Mouse (Mus musculus) mesoderm, embryonic 11.5 days (tissue): Measurements from ENCODE around the gene Cuta.
"Not testable (repeated sequence)": the region's sequence is repeated elsewhere in the genome, so short reads cannot be mapped to it uniquely, and the experiment has no call there.

ENCODE experiments used
- DNase-seq: peaks from one replicate; pipeline ENCODE4 v3.0.0-alpha.2; 2012; ENCODE audit warnings: low read depth, low spot score

The Cuta gene

DNA sequence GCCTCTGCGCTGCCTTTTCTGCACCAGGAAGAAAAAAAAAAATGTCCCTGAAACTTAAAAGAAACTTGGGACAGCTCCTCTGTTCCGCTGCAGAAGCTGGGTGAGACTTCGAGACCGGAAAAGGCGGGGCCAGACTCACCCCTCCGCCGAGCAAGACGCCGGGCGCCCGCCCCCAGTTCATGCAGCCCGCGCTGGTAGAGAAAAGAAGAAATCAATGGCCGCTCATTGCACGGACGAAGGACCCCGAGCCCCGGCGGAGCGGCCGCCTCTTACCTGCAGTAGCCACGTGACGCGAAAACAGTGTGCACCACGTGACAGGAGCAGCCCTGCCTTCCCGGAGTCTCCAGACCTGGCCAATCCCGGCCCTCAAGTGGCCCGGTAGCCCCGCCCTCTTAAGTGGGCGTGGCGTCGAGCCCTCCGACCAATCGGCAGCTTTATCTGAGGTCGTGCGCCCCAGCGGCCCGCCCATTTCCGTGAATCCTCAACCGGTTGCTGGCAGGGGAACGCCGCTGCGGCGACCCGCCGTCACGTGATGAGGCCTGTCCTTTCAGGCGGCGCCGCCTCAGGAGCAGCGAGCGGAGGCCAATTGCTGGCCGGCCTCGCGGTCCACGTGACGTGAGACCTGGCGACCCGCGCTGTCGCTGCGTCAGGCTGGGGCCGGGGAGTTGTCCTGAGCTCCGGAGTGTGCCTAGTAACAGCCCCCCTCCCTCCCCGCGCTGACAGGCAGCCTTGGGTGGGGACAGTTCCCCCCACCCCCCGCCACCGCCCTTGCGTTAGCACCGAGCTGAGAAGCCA, at the start of gene Cuta:
Cuta (minus strand) TSS at position 392 of the 795 bp plus-strand sequence.
- DNase-seq: peak; percentile 100

DNA sequence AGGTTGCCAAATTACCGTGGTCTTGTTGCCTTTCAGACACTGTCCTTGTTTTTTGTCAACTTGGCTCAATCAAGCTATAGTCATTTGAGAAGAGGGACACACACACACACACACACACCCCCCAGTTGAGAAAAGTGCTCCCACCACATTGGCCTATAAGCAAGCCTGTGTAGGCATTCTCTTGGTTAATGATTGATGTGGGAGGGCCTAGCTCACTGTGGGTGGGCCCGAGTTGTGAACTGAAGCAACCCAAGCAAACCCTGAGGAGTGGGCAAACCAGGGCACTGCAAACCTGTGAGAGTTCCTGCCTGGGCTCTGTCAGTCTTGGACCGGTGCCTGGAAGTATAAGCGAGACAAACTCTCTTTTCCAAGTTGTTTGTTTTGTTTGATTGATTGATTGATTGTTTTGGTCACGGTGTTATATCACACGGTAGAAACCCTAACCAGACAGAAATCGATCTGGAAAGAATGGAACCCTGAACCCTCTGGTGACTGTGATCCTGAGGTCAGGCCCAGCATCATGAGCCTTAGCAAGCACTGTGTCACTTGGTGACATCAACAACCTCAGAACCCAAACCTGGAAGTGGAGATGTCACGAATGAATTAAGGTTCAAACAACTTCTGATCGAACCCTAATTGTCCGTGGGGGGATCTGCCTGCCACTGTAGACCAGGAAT, 46.3 kb upstream of the Cuta start:
- no peak for DNase-seq

DNA sequence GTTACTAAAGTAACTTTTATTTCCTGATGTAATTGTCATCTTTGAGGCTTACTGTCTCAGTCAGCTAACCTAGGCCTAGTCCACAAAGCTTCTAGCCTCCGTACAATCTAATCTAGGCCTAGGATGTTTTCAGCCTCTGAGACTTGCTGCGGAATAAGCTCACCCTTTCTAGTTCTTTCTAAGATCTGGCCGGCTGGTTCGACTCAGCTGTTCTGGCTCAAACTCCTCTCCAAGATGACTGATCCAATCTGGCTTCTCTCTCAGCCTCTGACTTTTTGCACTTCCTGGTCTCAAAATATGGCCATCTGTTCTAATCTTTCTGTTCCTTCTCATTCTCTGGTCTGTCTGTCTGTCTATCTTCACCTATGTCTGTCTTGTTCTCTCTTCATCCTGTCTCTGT, 44.0 kb upstream of the Cuta start:
- DNase-seq: no peak

DNA sequence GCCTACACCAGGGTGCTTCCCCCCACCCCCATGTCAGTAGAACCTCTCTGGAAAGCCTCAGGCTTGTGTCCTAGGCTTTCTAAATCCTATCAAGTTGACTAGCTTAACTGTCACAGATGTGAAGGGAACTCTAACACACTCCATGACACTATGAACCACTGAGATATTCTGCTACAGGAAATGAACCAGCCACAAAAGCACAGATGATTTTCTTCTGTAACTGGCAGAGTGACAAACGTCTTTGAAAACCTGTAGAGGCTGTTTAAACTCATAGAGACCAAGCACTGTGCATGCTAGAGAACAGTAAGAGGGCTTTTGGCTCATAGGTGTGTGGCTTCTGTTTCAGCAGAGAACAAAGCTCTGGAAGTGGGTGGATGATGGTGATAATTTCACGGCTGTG, 41.7 kb upstream of the Cuta start:
- no peak for DNase-seq

DNA sequence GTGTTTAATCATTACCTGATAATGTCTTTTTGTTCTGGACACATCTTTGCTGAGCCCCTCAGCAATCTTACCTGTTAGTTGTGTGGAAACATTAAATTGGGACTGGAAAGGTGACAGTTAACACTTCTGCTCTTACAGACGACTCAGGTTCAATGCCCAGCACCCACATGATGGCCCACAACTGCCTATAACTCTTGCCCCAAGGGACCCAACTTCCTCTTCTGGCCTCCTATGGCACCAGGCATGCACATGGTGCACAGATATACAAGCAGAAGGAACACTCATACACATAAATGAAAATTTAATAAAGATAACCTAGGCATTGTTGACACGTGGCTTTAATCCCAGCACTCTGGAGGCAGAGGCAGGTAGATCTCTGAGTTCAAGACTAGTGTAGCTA, 40.1 kb upstream of the Cuta start:
- no peak for DNase-seq

DNA sequence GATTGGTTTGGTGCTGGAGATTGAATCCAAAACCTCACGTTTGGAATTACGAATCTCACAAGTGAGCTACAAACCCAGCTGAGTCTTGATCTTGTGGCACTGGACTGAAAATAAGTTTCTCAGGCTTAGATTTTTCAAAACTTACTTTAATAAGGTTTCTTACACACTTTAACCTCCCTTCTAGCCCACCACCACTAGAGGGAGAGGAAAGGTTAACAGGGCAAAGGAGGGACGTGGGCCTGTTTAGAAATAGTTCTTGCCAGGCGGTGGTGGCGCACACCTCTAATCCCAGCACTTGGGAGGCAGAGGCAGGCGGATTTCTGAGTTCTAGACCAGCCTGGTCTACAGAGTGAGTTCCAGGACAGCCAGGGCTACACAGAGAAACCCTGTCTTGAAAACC, 38.0 kb upstream of the Cuta start:
- not testable (repeated sequence) for DNase-seq

DNA sequence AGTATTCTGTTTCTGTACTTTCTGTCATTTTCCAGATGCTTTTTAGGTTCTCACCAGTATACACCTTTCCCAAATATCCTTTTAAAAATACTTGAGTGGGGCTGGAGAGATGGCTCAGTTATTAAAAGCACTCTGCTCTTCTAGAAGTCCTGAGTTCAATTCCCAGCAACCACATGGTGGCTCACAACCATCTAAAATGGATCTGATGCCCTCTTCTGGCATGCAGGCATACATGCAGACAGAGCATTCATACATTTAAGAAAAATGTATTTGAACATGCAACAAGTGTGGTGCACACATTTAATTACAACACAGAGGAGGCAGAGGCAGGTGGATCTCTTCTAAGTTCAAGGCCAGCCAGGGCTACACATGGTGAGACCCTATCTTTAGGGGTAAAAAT, 36.0 kb upstream of the Cuta start:
- no peak for DNase-seq

DNA sequence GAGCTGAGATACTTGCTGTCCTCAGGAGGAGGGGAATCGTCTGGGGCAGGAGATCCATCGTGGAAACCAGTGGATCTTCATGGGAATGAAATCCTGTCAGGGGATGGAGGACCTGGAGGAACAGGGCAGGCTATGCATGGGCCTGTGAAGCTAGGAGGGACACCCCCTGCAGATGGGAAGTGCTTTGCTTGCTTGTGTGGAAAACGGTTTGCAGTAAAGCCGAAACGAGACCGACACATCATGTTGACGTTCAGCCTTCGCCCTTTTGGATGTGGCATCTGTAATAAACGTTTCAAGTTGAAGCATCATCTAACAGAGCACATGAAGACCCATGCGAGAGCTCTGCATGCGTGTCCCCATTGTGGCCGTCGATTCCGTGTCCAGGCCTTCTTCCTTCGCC, 35.2 kb upstream of the Cuta start:
- no peak for DNase-seq

DNA sequence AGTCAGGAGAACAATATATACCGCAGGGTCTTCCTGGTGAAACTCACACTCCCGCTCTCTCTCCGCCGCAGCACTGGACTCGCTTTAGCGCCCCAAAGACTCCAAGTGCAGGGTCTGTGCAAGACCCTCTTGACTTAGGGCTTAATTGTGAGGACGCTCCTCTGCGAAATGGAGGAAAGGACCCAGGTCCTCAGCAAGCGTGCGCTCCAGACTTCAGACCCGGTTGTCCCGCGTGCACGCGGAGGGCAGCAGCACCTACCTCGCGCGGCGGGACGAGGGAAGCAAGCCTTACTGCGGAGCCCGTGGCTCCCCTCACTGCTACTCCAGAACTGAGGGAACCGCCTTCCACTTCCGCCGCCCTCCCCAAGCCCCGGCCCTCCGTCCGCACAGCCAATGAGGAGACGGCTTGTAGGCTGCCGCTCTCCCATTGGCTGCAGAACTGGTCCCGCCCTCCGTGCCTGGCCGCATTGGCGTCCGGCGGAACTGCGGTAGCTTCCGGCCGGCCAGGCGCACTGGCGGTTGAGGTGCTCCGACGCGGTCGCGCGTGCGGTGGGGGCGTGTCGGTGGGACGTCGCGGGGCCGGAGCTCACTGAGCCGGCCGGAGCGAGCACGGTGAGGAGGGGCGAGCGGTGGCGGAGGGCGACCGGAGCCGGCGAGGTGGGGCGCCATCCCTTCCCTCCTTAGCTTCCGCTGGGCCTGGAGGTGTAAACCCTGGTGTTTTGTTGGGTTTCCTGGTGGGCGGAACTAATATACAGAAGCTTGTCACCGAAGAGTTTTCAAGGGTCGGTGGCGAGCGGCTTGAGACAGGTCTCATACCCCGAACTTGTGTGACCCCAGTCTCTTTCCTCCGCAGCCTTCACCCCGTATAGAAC, 33.6 kb upstream of the Cuta start, which contains the start of gene Zbtb9:
Zbtb9 (plus strand) TSS at position 465 of the 872 bp plus-strand sequence.
- peak; percentile 96 for DNase-seq

DNA sequence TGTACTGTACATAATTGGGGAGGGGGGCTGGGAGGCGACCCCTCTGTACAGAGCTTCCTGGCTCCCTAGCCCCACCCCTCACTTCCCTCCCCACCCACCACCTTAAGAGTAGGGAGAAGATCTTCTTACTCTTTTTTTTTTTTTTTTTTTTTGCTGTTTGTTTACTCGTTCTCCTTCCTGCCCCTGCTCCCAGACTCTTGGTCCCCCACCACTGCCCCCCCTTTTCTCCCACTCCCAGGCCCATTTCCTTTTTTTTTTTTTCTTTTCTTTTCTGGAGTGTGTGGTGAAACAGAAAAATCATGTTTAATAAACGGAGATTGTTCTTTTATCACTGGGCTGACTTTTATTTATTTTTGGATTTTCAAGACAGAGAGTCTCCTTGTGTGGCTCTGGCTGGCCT, 32.7 kb upstream of the Cuta start:
- no peak for DNase-seq

DNA sequence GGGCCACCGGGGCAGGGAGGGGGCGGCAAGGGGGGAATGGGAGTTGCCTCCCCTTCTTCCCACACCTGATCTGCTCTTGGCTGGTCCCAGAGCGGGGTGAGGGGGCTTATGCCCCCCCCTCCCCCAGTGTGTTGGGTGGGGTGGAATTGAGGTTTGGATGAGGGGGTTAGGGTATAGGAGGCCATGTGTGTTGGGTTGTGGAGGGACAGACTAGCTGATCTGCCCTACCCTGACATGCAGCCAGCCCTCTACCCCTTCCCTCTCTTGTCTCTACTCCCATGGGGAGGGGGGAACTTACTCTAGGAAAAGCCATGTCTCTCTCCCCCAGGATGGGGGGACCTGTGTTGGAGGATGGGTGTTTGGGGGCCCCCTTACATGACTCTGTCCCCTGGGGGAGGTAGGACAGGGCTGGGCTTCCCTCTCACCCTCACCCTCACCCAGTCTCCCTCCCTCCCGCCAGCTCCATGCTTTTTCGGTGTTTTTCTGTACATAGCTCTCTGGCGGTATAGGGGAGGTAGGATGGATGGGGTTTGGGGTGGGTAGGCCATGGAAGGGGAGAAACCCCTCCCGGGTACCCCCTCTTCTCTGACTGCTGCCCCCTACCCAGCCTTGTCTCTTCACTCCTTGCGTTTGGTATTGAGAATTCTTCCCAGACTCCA, 32.0 kb upstream of the Cuta start:
- DNase-seq: no peak

DNA sequence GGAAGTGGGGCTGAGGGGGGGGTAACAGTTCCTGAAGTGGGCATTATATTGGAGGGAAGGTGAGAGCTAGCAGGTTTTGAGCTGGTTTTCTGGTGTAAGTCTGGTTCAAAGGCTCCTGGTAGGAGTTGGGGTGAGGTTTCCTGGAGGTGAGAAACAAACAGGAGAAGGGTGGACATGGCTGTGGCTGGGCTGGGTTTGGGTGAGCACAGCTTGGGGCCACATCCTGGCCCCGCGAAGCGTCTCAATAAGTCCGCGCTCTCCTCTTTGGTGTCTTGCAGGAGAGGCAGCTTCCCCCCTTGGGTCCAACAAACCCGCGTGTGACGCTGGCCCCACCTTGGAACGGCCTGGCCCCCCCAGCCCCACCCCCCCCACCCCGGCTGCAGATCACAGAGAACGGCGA, 30.9 kb upstream of the Cuta start:
- no peak for DNase-seq

DNA sequence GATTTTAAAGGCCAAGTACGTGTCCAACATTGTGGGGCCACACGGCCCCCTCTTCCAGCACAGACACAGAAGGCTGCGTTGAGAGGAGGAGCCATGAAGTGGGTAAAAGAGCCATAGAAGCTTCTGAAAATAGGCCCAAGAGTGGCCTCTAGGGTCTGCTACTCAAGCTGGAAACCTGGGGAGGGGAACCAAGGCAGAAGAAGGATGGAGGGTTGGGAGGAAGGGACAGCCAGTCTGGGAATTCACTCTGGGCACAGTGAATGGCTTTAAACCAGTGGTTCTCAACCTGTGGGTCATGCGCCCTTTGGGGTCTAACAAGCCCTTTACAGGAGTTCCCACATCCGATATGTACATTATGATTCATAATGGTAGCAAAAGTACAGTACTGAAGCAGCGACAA, 29.9 kb upstream of the Cuta start:
- no peak for DNase-seq

DNA sequence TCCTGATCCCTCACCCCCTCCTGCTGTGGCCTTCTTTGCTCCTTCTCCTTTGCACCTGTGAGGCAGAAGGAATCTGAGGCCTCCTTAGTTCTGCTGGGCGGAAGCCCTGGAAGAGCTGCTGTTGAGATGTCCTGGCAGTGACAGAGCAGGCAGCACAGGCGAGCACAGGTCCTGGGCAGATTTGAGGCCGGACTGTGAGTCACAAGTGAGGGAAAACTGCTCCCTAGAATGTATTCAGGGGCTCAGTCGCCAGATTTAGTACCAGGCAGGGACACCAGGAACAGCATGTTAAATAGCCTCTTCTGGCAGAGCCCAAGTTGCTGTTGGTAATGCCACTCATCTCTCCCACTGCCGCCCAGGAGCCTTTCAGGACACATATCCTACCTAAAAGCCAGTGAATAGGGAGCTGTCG, 28.8 kb upstream of the Cuta start:
- no peak for DNase-seq

DNA sequence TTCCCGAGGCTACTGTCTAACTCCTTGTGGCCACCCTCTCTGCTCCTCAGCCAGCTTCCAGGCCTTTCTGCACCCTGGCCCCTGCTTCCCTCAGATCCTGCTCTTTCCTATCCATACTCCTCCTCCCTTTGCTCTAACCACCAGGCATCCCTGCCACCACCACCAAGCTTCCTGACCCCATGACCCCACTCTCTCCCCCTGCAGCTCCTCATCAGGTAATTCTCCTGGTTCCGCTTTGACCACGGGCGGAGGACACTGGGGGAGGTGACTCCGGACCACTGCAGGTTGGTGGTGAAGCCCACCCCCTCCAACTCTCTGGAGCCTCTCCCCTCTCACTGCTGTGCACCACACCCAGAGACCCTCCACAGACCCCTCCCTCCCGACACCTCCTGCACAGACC, 28.1 kb upstream of the Cuta start:
- DNase-seq: no peak

DNA sequence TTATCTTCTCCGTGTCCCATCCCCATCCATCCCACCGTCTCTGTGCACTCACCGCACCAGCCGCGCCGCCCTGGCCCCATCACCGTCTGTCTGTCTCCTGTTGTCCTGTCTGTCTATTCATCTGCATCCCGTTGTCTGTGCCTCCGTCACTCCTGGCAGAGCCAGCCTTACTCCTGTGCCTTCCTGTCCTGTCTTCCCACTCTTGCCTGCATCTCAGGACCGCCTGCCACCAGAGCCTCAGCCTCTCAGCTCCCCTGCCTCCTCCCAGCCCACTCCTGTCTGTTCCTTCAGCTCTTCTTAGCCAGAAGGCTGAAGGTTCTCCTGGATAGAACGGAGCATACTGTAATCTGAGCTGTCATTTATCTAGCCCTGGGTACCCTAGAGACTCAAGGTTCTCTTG, 27.6 kb upstream of the Cuta start:
- no peak for DNase-seq

DNA sequence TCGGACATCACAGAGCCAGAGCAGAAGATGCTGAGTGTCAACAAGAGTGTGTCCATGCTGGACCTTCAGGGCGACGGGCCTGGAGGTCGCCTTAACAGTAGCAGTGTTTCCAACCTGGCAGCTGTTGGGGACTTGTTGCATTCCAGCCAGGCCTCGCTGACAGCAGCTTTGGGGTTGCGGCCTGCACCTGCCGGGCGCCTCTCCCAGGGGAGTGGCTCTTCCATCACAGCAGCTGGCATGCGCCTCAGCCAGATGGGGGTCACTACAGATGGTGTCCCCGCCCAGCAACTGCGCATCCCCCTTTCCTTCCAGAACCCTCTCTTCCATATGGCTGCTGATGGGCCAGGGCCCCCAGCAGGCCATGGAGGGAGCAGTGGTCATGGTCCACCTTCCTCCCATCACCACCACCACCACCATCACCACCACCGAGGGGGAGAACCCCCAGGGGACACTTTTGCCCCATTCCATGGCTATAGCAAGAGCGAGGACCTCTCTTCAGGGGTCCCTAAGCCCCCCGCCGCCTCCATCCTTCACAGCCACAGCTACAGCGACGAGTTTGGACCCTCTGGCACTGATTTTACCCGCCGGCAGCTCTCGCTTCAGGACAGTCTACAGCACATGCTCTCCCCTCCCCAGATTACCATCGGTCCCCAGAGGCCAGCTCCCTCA, 22.3 kb upstream of the Cuta start:
- DNase-seq: no peak

DNA sequence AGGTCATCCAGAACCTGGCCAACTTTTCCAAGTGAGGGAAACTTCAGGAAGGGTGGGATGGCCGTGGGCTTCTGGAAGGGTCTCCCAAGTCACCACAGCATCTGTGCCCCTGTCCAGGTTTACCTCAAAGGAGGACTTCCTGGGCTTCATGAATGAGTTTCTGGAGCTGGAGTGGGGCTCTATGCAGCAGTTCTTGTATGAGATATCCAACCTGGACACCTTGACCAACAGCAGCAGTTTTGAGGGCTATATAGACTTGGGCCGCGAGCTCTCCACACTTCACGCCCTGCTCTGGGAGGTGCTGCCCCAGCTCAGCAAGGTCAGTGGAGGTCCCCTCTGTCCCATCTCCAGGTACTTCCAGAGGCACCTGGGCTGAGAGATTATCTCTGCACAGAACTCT, 20.4 kb upstream of the Cuta start:
- DNase-seq: no peak

DNA sequence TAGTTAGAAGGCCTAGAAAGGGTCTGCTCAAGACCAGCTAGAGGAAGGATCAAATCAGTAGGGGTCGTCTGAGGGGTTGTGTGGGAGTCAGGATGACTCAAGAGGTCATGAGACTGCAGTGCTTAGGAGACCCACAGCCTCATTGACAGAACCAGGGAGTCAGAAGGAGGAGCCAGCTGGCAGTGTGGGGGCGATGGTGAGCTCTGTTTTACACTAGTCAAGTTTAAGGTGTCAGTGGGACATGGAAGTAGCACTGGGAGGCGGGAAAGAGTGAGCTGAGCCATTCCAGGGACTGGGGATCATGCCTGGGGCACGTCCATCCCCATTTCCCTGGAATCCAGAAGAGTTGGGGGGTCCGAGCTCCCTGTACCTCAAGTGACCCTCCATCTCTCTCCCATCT, 19.5 kb upstream of the Cuta start:
- no peak for DNase-seq

DNA sequence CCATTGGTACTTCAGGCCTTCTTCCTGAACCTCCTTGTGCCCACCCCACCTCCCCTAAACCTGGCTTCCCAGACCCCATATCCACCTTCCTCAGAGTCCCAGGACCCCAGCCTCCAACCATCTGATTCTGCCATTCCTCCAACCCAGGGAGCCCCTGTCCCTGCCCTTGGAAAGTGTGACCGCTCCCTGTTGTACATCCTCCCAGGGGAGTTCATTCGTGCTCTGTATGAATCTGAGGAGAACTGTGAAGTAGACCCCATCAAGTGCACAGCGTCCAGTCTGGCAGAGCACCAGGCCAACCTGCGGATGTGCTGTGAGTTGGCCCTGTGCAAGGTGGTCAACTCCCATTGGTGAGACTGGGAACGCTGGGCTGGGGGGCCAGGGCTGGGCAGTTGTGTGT, 18.5 kb upstream of the Cuta start:
- no peak for DNase-seq

DNA sequence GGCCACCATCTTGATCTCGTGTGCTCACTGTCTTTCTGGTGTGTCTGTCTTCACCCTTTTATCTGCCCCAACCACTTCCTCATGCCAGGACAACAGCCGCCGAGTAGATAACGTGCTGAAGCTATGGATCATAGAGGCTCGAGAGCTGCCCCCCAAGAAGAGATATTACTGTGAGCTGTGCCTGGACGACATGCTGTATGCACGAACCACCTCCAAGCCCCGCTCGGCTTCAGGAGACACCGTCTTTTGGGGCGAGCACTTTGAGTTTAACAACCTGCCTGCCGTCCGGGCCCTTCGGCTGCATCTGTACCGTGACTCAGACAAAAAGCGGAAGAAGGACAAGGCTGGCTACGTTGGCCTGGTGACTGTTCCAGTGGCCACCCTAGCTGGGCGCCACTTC, 17.5 kb upstream of the Cuta start:
- no peak for DNase-seq
